Mouse (Mus musculus) liver, embryonic 16.5 days (tissue): ENCODE data around the gene Amelx. TPM values are rescaled to one million over a fixed set of nuclear protein-coding genes. Genes with fewer than 3 reads are reported as not detected.

Experiments
- ATAC-seq: fragments of 200-750 bp; cut with Nextera tagmentation; 2 replicates; pipeline ENCODE4 v1.8.0; 2017; ENCODE audit warnings: low read depth, mild to moderate bottlenecking, moderate number of reproducible peaks, moderate library complexity
- H3K27ac ChIP-seq: fragments of 300-500 bp; sonication (generic); 2 replicates; pipeline ENCODE4 v1.5.1; 2014; ENCODE audit warnings: mild to moderate bottlenecking, low read length
- H3K27me3 ChIP-seq: fragments of 300-500 bp; sonication (generic); 2 replicates; pipeline ENCODE4 v1.6.1; 2014; ENCODE audit warnings: low read depth, low read length, mixed read lengths; ENCODE audit not compliant: control insufficient read depth, insufficient read depth
- H3K36me3 ChIP-seq: fragments of 300-500 bp; sonication (generic); 2 replicates; pipeline ENCODE4 v1.6.1; 2014; ENCODE audit warnings: mild to moderate bottlenecking; ENCODE audit not compliant: control insufficient read depth, insufficient read depth
- H3K4me1 ChIP-seq: fragments of 300-500 bp; sonication (generic); 2 replicates; pipeline ENCODE4 v1.6.1; 2014; ENCODE audit warnings: low read depth, low read length, mixed read lengths; ENCODE audit not compliant: control insufficient read depth
- H3K4me2 ChIP-seq: fragments of 300-500 bp; sonication (generic); 2 replicates; pipeline ENCODE4 v1.6.1; 2014; ENCODE audit warnings: low read depth, low read length, mixed read lengths
- H3K4me3 ChIP-seq: fragments of 300-500 bp; sonication (generic); 2 replicates; pipeline ENCODE4 v1.5.1; 2014; ENCODE audit warnings: low read depth, mild to moderate bottlenecking, low read length
- H3K9ac ChIP-seq: fragments of 300-500 bp; sonication (generic); 2 replicates; pipeline ENCODE4 v1.6.1; 2014; ENCODE audit warnings: low read depth, low read length
- H3K9me3 ChIP-seq: fragments of 300-500 bp; sonication (generic); replicated peaks from 2 replicates; pipeline ENCODE4 v1.6.1; 2016; ENCODE audit warnings: low read length; ENCODE audit not compliant: control insufficient read depth
- WGBS: fragments of 180-500 bp; shearing (Covaris S2); extraction: QIAGEN DNeasy Blood & Tissue Kit; methylation state at CpG from one replicate; pipeline ENCODE4 v1.1.7; 2014; ENCODE audit not compliant: insufficient replicate concordance; 5-methylcytosine and 5-hydroxymethylcytosine counted together
- polyA plus RNA-seq: library from polyadenylated mRNA; unstranded; fragments of >200 nt; fragmentation: Nextera tagmentation; extraction: Ambion mirVana; gene quantifications from 2 replicates; pipeline ENCODE4 v1.2.1, GENCODE M21; 2015

Gene Amelx
- polyA plus RNA-seq, 1 experiment from 2014 or later = not detected

- Histone ChIP-seq H3K4me1 (no peaks in the 10 kb centered on the region), H3K4me3 (no peak overlapping the region), H3K4me2 (no peak overlapping the region), H3K9me3 (no peaks in the 10 kb centered on the region), H3K27me3 (no peaks in the 10 kb centered on the region), H3K36me3 (no peaks in the 10 kb centered on the region), H3K27ac (no peak overlapping the region), H3K9ac (no peak overlapping the region)
- 69% methylated on average over 9 of the region's 9 CpGs for WGBS
- ATAC-seq = no peak
These were observed 46.5 kb downstream of the Amelx start for GRCm38 (mm10) chrX:169140467-169140866.

GRCm38 (mm10) chrX:169139758-169140157 is 47.2 kb downstream of the Amelx start:
- Histone ChIP-seq H3K27me3 (no peaks in the 10 kb centered on the region), H3K9me3 (no peaks in the 10 kb centered on the region), H3K27ac (no peak overlapping the region), H3K4me1 (no peaks in the 10 kb centered on the region), H3K36me3 (no peaks in the 10 kb centered on the region), H3K4me3 (no peak overlapping the region), H3K9ac (no peak overlapping the region), H3K4me2 (no peak overlapping the region)
- no peak for ATAC-seq
- WGBS = 71% methylated on average over 7 of the region's 7 CpGs

Other genes with a start within 250 kb of the Amelx start
- gene Hccs, start 133.2 kb upstream of the Amelx start, polyA plus RNA-seq = 8.3 and 10.0 TPM in 2 replicates